Mouse (Mus musculus) hindbrain, embryonic 10.5 days (tissue): ENCODE measurements around the gene Ifitm10. TPM values are rescaled to one million over a fixed set of nuclear protein-coding genes. Genes with fewer than 3 reads are reported as not detected.
"Not testable (repeated sequence)": the region's sequence is repeated elsewhere in the genome, so short reads cannot be mapped to it uniquely, and the experiment has no call there.

Source experiments
- DNase-seq: peaks from one replicate; pipeline ENCODE4 v3.0.0-alpha.2; 2017; ENCODE audit warnings: low spot score
- H3K27ac ChIP-seq: fragments of 300-500 bp; sonication (generic); 2 replicates; pipeline ENCODE4 v1.5.1; 2016; ENCODE audit warnings: mild to moderate bottlenecking, moderate library complexity
- H3K27me3 ChIP-seq: fragments of 300-500 bp; sonication (generic); 2 replicates; pipeline ENCODE4 v1.6.1; 2016; ENCODE audit warnings: mild to moderate bottlenecking; ENCODE audit not compliant: poor library complexity, insufficient read depth, severe bottlenecking
- H3K36me3 ChIP-seq: fragments of 300-500 bp; sonication (generic); 2 replicates; pipeline ENCODE4 v1.6.1; 2016; ENCODE audit warnings: mild to moderate bottlenecking, moderate library complexity
- H3K4me1 ChIP-seq: fragments of 300-500 bp; sonication (generic); replicated peaks from 2 replicates; pipeline ENCODE4 v1.6.1; 2016; ENCODE audit warnings: mild to moderate bottlenecking
- H3K4me3 ChIP-seq: fragments of 300-500 bp; sonication (generic); 2 replicates; pipeline ENCODE4 v1.5.1; 2016; ENCODE audit warnings: mild to moderate bottlenecking, moderate library complexity
- H3K9me3 ChIP-seq: fragments of 300-500 bp; sonication (generic); 2 replicates; pipeline ENCODE4 v1.6.1; 2016; ENCODE audit warnings: mild to moderate bottlenecking, moderate library complexity
- WGBS: fragments of 180-500 bp; shearing (Covaris S2); methylation state at CpG from one replicate; pipeline ENCODE4 v1.1.7; 2016; 5-methylcytosine and 5-hydroxymethylcytosine counted together
- polyA plus RNA-seq: library from polyadenylated mRNA; unstranded; fragments of >200 nt; fragmentation: Nextera tagmentation; extraction: Ambion mirVana; gene quantifications from 2 replicates; pipeline ENCODE4 v1.2.1, GENCODE M21; 2016

Gene Ifitm10
- 0.63 and 1.1 TPM in 2 replicates for polyA plus RNA-seq

- Histone ChIP-seq H3K4me1 (peaks cover 17% of the 10 kb centered on the region), H3K9me3 (no peaks in the 10 kb centered on the region), H3K27me3 (peaks cover 52% of the 10 kb centered on the region), H3K4me3 (no peak within 1 kb of the TSS), H3K36me3 (peaks cover 39% of the 10 kb centered on the region), H3K27ac (no peak within 1 kb of the TSS)
- no peak for DNase-seq
- WGBS = 73% methylated on average over 8 of the region's 8 CpGs
These were observed at the start of gene Ifitm10 for GRCm38 (mm10) chr7:142373641-142374412. TSS of gene Ifitm10 (minus strand) at chr7:142373753.

GRCm38 (mm10) chr7:142421826-142422225 lies 48.3 kb upstream of the Ifitm10 start:
- H3K4me1 ChIP-seq = 0 out of 2 replicates have a peak, but pooled peaks cover 4% of the 10 kb centered on the region
- DNase-seq = no peak
- H3K9me3 ChIP-seq = no peaks in the 10 kb centered on the region
- H3K36me3 ChIP-seq = no peaks in the 10 kb centered on the region
- H3K4me3 ChIP-seq = no peak overlapping the region
- WGBS = 72% methylated on average over 2 of the region's 2 CpGs
- H3K27me3 ChIP-seq = 0 out of 2 replicates have a peak, but pooled peaks cover 3% of the 10 kb centered on the region
- no peak overlapping the region for H3K27ac ChIP-seq

GRCm38 (mm10) chr7:142419887-142420286 lies 46.3 kb upstream of the Ifitm10 start:
- H3K36me3 ChIP-seq = no peaks in the 10 kb centered on the region
- no peak for DNase-seq
- H3K9me3 ChIP-seq = no peaks in the 10 kb centered on the region
- H3K4me3 ChIP-seq = no peak overlapping the region
- no peaks in the 10 kb centered on the region for H3K4me1 ChIP-seq
- H3K27me3 ChIP-seq = no peaks in the 10 kb centered on the region
- no peak overlapping the region for H3K27ac ChIP-seq
- WGBS = 88% methylated on average over 5 of the region's 5 CpGs

GRCm38 (mm10) chr7:142418679-142419078 lies 45.1 kb upstream of the Ifitm10 start:
- Histone ChIP-seq H3K4me3 (no peak overlapping the region), H3K27me3 (no peaks in the 10 kb centered on the region), H3K4me1 (no peaks in the 10 kb centered on the region), H3K9me3 (no peaks in the 10 kb centered on the region), H3K27ac (no peak overlapping the region), H3K36me3 (no peaks in the 10 kb centered on the region)
- 87% methylated on average over 8 of the region's 8 CpGs for whole genome bisulfite sequencing
- no peak for DNase-seq

GRCm38 (mm10) chr7:142418027-142418426 lies 44.5 kb upstream of the Ifitm10 start:
- no peak overlapping the region for H3K4me3 ChIP-seq
- H3K27me3 ChIP-seq = no peaks in the 10 kb centered on the region
- H3K9me3 ChIP-seq = no peaks in the 10 kb centered on the region
- H3K4me1 ChIP-seq = no peaks in the 10 kb centered on the region
- WGBS = 94% methylated on average over 2 of the region's 2 CpGs
- DNase-seq = no peak
- H3K27ac ChIP-seq = no peak overlapping the region
- no peaks in the 10 kb centered on the region for H3K36me3 ChIP-seq

- Histone ChIP-seq H3K4me3 (no peak overlapping the region), H3K9me3 (no peaks in the 10 kb centered on the region), H3K27me3 (no peaks in the 10 kb centered on the region), H3K27ac (no peak overlapping the region), H3K4me1 (no peaks in the 10 kb centered on the region), H3K36me3 (no peaks in the 10 kb centered on the region)
- no peak for DNase-seq
- WGBS = 68% methylated on average over 3 of the region's 3 CpGs
These were observed 42.7 kb upstream of the Ifitm10 start for GRCm38 (mm10) chr7:142416225-142416624.

GRCm38 (mm10) chr7:142415314-142415713 lies 41.8 kb upstream of the Ifitm10 start:
- no peaks in the 10 kb centered on the region for H3K9me3 ChIP-seq
- no peak for DNase-seq
- no peaks in the 10 kb centered on the region for H3K36me3 ChIP-seq
- WGBS = 75% methylated on average over 4 of the region's 4 CpGs
- H3K4me3 ChIP-seq = no peak overlapping the region
- no peak overlapping the region for H3K27ac ChIP-seq
- no peaks in the 10 kb centered on the region for H3K4me1 ChIP-seq
- H3K27me3 ChIP-seq = no peaks in the 10 kb centered on the region

GRCm38 (mm10) chr7:142413285-142413684 lies 39.7 kb upstream of the Ifitm10 start:
- no peaks in the 10 kb centered on the region for H3K36me3 ChIP-seq
- no peaks in the 10 kb centered on the region for H3K4me1 ChIP-seq
- DNase-seq = no peak
- no peaks in the 10 kb centered on the region for H3K9me3 ChIP-seq
- 95% methylated on average over 6 of the region's 6 CpGs for WGBS
- no peaks in the 10 kb centered on the region for H3K27me3 ChIP-seq
- H3K4me3 ChIP-seq = no peak overlapping the region
- H3K27ac ChIP-seq = no peak overlapping the region

- H3K27ac ChIP-seq = no peak overlapping the region
- 90% methylated on average over 3 of the region's 3 CpGs for WGBS
- no peak for DNase-seq
- no peak overlapping the region for H3K4me3 ChIP-seq
- no peaks in the 10 kb centered on the region for H3K9me3 ChIP-seq
- no peaks in the 10 kb centered on the region for H3K27me3 ChIP-seq
- no peaks in the 10 kb centered on the region for H3K4me1 ChIP-seq
- no peaks in the 10 kb centered on the region for H3K36me3 ChIP-seq
These were observed 36.0 kb upstream of the Ifitm10 start for GRCm38 (mm10) chr7:142409603-142410002.

GRCm38 (mm10) chr7:142408686-142409085 lies 35.1 kb upstream of the Ifitm10 start:
- DNase-seq = no peak
- H3K9me3 ChIP-seq = no peaks in the 10 kb centered on the region
- no peaks in the 10 kb centered on the region for H3K4me1 ChIP-seq
- no peak overlapping the region for H3K4me3 ChIP-seq
- no peaks in the 10 kb centered on the region for H3K36me3 ChIP-seq
- no peak overlapping the region for H3K27ac ChIP-seq
- 93% methylated on average over 8 of the region's 8 CpGs for WGBS
- no peaks in the 10 kb centered on the region for H3K27me3 ChIP-seq

- Histone ChIP-seq H3K9me3 (no peaks in the 10 kb centered on the region), H3K4me3 (no peak overlapping the region), H3K27me3 (no peaks in the 10 kb centered on the region), H3K36me3 (no peaks in the 10 kb centered on the region), H3K4me1 (no peaks in the 10 kb centered on the region), H3K27ac (no peak overlapping the region)
- no peak for DNase-seq
- 78% methylated on average over 4 of the region's 4 CpGs for WGBS
These were observed 34.4 kb upstream of the Ifitm10 start for GRCm38 (mm10) chr7:142407935-142408334.

GRCm38 (mm10) chr7:142405134-142405533 lies 31.6 kb upstream of the Ifitm10 start:
- WGBS = 85% methylated on average over 5 of the region's 5 CpGs
- H3K27ac ChIP-seq, H3K4me1 ChIP-seq, H3K9me3 ChIP-seq, DNase-seq, H3K27me3 ChIP-seq, H3K36me3 ChIP-seq, H3K4me3 ChIP-seq: not testable (repeated sequence)

- no peaks in the 10 kb centered on the region for H3K27me3 ChIP-seq
- 84% methylated on average over 4 of the region's 4 CpGs for WGBS
- no peaks in the 10 kb centered on the region for H3K36me3 ChIP-seq
- no peak for DNase-seq
- H3K4me3 ChIP-seq = no peak overlapping the region
- peaks cover 8% of the 10 kb centered on the region; the same call in 1 of the 2 replicates for H3K4me1 ChIP-seq
- H3K9me3 ChIP-seq = no peaks in the 10 kb centered on the region
- H3K27ac ChIP-seq = no peak overlapping the region
These were observed 30.0 kb upstream of the Ifitm10 start for GRCm38 (mm10) chr7:142403591-142403990.
